Mouse (Mus musculus) cerebellum, postnatal 10 days (tissue): ENCODE results near the gene Zfand3.

Experiments
- DNase-seq, 2 experiments: peaks; one replicate each; pipeline ENCODE4 v3.0.0; 2021; ENCODE audit warnings: mixed read lengths in 2 of 2

Zfand3 gene

GRCm38 (mm10) chr17:30004203-30005102, at the start of gene Zfand3:
Gene Zfand3 (plus strand): TSS chr17:30004733.
- peak; percentile 97 to 98 for DNase-seq

GRCm38 (mm10) chr17:29955880-29956279, 48.7 kb upstream of the Zfand3 start:
- DNase-seq, result no peak

GRCm38 (mm10) chr17:29963730-29964259, 40.7 kb upstream of the Zfand3 start:
- DNase-seq, result peak in 1 of 2 experiments; percentile 33

- no peak for DNase-seq
These were observed 39.0 kb upstream of the Zfand3 start for GRCm38 (mm10) chr17:29965506-29965905.

- no peak for DNase-seq
These were observed 34.4 kb upstream of the Zfand3 start, which contains the start of gene Mdga1 for GRCm38 (mm10) chr17:29970037-29970555. Gene Mdga1 (minus strand): TSS chr17:29970087.

GRCm38 (mm10) chr17:29971761-29972432, 32.6 kb upstream of the Zfand3 start:
- DNase-seq, result peak; percentile 50 to 57

- DNase-seq, result no peak
These were observed 31.3 kb upstream of the Zfand3 start for GRCm38 (mm10) chr17:29973226-29973625.

- peak; percentile 98 to 99 for DNase-seq
These were observed 28.8 kb upstream of the Zfand3 start for GRCm38 (mm10) chr17:29975731-29976130.

- no peak for DNase-seq
These were observed 25.5 kb upstream of the Zfand3 start for GRCm38 (mm10) chr17:29979020-29979419.

GRCm38 (mm10) chr17:29979841-29980240, 24.7 kb upstream of the Zfand3 start:
- no peak for DNase-seq

- peak in 1 of 2 experiments; percentile 28 for DNase-seq
These were observed 23.0 kb upstream of the Zfand3 start for GRCm38 (mm10) chr17:29981568-29981967.

- DNase-seq, result peak; percentile 55 to 56
These were observed 21.3 kb upstream of the Zfand3 start for GRCm38 (mm10) chr17:29983190-29983589.

- no peak for DNase-seq
These were observed 19.6 kb upstream of the Zfand3 start for GRCm38 (mm10) chr17:29984931-29985330.

GRCm38 (mm10) chr17:29985534-29985933, 19.0 kb upstream of the Zfand3 start:
- no peak for DNase-seq

- no peak for DNase-seq
These were observed 16.4 kb upstream of the Zfand3 start for GRCm38 (mm10) chr17:29988141-29988540.

GRCm38 (mm10) chr17:29989653-29990052, 14.9 kb upstream of the Zfand3 start:
- DNase-seq, result no peak

GRCm38 (mm10) chr17:29990136-29990535, 14.4 kb upstream of the Zfand3 start:
- DNase-seq, result no peak

- no peak for DNase-seq
These were observed 13.7 kb upstream of the Zfand3 start for GRCm38 (mm10) chr17:29990845-29991244.

- peak; percentile 77 to 87 for DNase-seq
These were observed 11.0 kb upstream of the Zfand3 start for GRCm38 (mm10) chr17:29993488-29993887.

GRCm38 (mm10) chr17:29994011-29994410, 10.5 kb upstream of the Zfand3 start:
- peak; percentile 34 to 41 for DNase-seq

- DNase-seq, result no peak
These were observed 10.1 kb upstream of the Zfand3 start for GRCm38 (mm10) chr17:29994459-29994858.

GRCm38 (mm10) chr17:29995986-29996385, 8.5 kb upstream of the Zfand3 start:
- no peak for DNase-seq

GRCm38 (mm10) chr17:29997726-29998125, 6.8 kb upstream of the Zfand3 start:
- peak; percentile 42 to 52 for DNase-seq
